Mouse (Mus musculus) B cell, adult 2 months (primary cell): ENCODE measurements around the gene Cacna1s.

Source experiments
- DNase-seq, 2 experiments: peaks; one replicate each; pipeline ENCODE4 v3.0.0; 2022

Cacna1s gene

GRCm38 (mm10) chr1:136052547-136052946 is at the start of gene Cacna1s:
TSS of gene Cacna1s (plus strand) at chr1:136052750.
- DNase-seq, result no peak

- no peak for DNase-seq
Measured at GRCm38 (mm10) chr1:136006292-136006748, 46.2 kb upstream of the Cacna1s start, which contains the start of gene Igfn1. TSS of gene Igfn1 (minus strand) at chr1:136006342.

- DNase-seq, result peak; percentile 48 to 52
Measured at GRCm38 (mm10) chr1:136007211-136008158, 45.1 kb upstream of the Cacna1s start, which contains the start of gene Tmem9. TSS of gene Tmem9 (plus strand) at chr1:136008150.

GRCm38 (mm10) chr1:136008159-136008533 is 44.4 kb upstream of the Cacna1s start:
- no peak for DNase-seq

- no peak for DNase-seq
Measured at GRCm38 (mm10) chr1:136010247-136010646, 42.3 kb upstream of the Cacna1s start.

- no peak for DNase-seq
Measured at GRCm38 (mm10) chr1:136013513-136013912, 39.0 kb upstream of the Cacna1s start.

- DNase-seq, result no peak
Measured at GRCm38 (mm10) chr1:136014796-136015502, 37.6 kb upstream of the Cacna1s start.

GRCm38 (mm10) chr1:136017307-136017706 is 35.2 kb upstream of the Cacna1s start:
- peak; percentile 3 to 8 for DNase-seq

GRCm38 (mm10) chr1:136017907-136018313 is 34.6 kb upstream of the Cacna1s start:
- peak; percentile 79 to 80 for DNase-seq

- DNase-seq, result peak; percentile 50 to 57
Measured at GRCm38 (mm10) chr1:136018390-136019189, 34.0 kb upstream of the Cacna1s start.

GRCm38 (mm10) chr1:136030201-136030600 is 22.3 kb upstream of the Cacna1s start:
- no peak for DNase-seq

GRCm38 (mm10) chr1:136031697-136032096 is 20.9 kb upstream of the Cacna1s start:
- DNase-seq, result no peak

- no peak for DNase-seq
Measured at GRCm38 (mm10) chr1:136032961-136033360, 19.6 kb upstream of the Cacna1s start.

GRCm38 (mm10) chr1:136038746-136039538 is 13.6 kb upstream of the Cacna1s start:
- DNase-seq, result no peak

GRCm38 (mm10) chr1:136040452-136040851 is 12.1 kb upstream of the Cacna1s start:
- DNase-seq, result no peak

- no peak for DNase-seq
Measured at GRCm38 (mm10) chr1:136040874-136041273, 11.7 kb upstream of the Cacna1s start.

GRCm38 (mm10) chr1:136045774-136046173 is 6.8 kb upstream of the Cacna1s start:
- peak; percentile 57 to 63 for DNase-seq

- peak; percentile 24 to 26 for DNase-seq
Measured at GRCm38 (mm10) chr1:136047432-136047831, 5.1 kb upstream of the Cacna1s start.

GRCm38 (mm10) chr1:136047894-136048293 is 4.7 kb upstream of the Cacna1s start:
- no peak for DNase-seq

- DNase-seq, result peak in 1 of 2 experiments; percentile 3
Measured at GRCm38 (mm10) chr1:136050312-136051012, 2.1 kb upstream of the Cacna1s start, which contains the start of gene Ascl5. TSS of gene Ascl5 (plus strand) at chr1:136050804.

- peak; percentile 11 to 19 for DNase-seq
Measured at GRCm38 (mm10) chr1:136051013-136051315, 1.6 kb upstream of the Cacna1s start.
